9 mouse cellular contexts compared by ENCODE assay signal in genomic region chr17:46728496-46728895, GRCm38 (mm10). TPM values are rescaled to one million over a fixed set of nuclear protein-coding genes. Genes with fewer than 3 reads are reported as not detected.
DNase-seq lines count a peak whose midpoint lies in the region; ATAC-seq and TF ChIP-seq lines count a peak whose summit lies in the region.
"Had no signal": no experiment of that assay in that cellular context is flagged by ENCODE, and none has a peak within 500 bp of the region (broad histone marks: within the 10 kb centered on the region; RNA-seq: fewer than 3 reads in every experiment).

No protein-coding gene starts in this region.

- H3K4me3 ChIP-seq in forebrain, embryonic 14.5 days (ENCODE audit: low read depth, low read length): no peak overlapping the region
- H3K4me3 ChIP-seq in forebrain, postnatal 0 days (ENCODE audit: low read depth, low read length): no peak overlapping the region
- H3K4me3 ChIP-seq in lung, embryonic 14.5 days (ENCODE audit: low read depth, low read length): peak overlapping the region; percentile 25; the same call in 1 of the 2 replicates
- H3K4me3 ChIP-seq in lung, adult 2 months (replicated peaks; ENCODE audit: extremely low read depth, low read depth, low read length): no peak overlapping the region
- peak overlapping the region; percentile 20 for H3K4me3 ChIP-seq in intestine, embryonic 15.5 days (replicated peaks)
- H3K4me3 ChIP-seq in neural tube, embryonic 13.5 days: no peak overlapping the region

- no peak overlapping the region for H3K27ac ChIP-seq in forebrain, embryonic 14.5 days (ENCODE audit: low read depth, low read length)
- H3K27ac ChIP-seq in forebrain, postnatal 0 days (ENCODE audit: low read depth, low read length): no peak overlapping the region
- no peak overlapping the region for H3K27ac ChIP-seq in lung, embryonic 14.5 days (ENCODE audit: low read depth)
- H3K27ac ChIP-seq in intestine, embryonic 15.5 days: no peak overlapping the region
- H3K27ac ChIP-seq in neural tube, embryonic 13.5 days (replicated peaks): no peak overlapping the region

- H3K9ac ChIP-seq in forebrain, embryonic 14.5 days (ENCODE audit: low read length): 0 out of 2 replicates have a peak overlapping the region, but pooled peaks have one; percentile 43
- no peak overlapping the region for H3K9ac ChIP-seq in forebrain, postnatal 0 days
- H3K9ac ChIP-seq in lung, embryonic 14.5 days: no peak overlapping the region
- H3K9ac ChIP-seq in intestine, embryonic 15.5 days: no peak overlapping the region; the same call in 1 of the 2 replicates
- peak overlapping the region; percentile 51; the same call in 1 of the 2 replicates for H3K9ac ChIP-seq in neural tube, embryonic 13.5 days

- peaks cover 7% of the 10 kb centered on the region for H3K36me3 ChIP-seq in forebrain, embryonic 14.5 days (ENCODE audit: control insufficient read depth, insufficient read depth, low read length)
- H3K36me3 ChIP-seq in forebrain, postnatal 0 days (ENCODE audit: insufficient read depth): peaks cover 15% of the 10 kb centered on the region
- peaks cover 17% of the 10 kb centered on the region; the same call in 1 of the 2 replicates for H3K36me3 ChIP-seq in lung, embryonic 14.5 days (ENCODE audit: insufficient read depth)
- H3K36me3 ChIP-seq in intestine, embryonic 15.5 days: peaks cover 8% of the 10 kb centered on the region
- peaks cover 26% of the 10 kb centered on the region for H3K36me3 ChIP-seq in neural tube, embryonic 13.5 days

- H3K27me3 ChIP-seq in forebrain, embryonic 14.5 days (replicated peaks; ENCODE audit: control insufficient read depth, insufficient read depth, low read length): peaks cover 6% of the 10 kb centered on the region; the same call in 1 of the 2 replicates
- H3K27me3 ChIP-seq in forebrain, postnatal 0 days (ENCODE audit: insufficient read depth, low read length): 0 out of 2 replicates have a peak, but pooled peaks cover 3% of the 10 kb centered on the region
- peaks cover 9% of the 10 kb centered on the region; the same call in 1 of the 2 replicates for H3K27me3 ChIP-seq in lung, embryonic 14.5 days (ENCODE audit: insufficient read depth, low read length)
- H3K27me3 ChIP-seq in intestine, embryonic 15.5 days (replicated peaks): peaks cover 6% of the 10 kb centered on the region
- peaks cover 19% of the 10 kb centered on the region for H3K27me3 ChIP-seq in neural tube, embryonic 13.5 days

- DNase-seq in forebrain, embryonic 14.5 days (ENCODE audit: low spot score): no peak
- no peak for DNase-seq in forebrain, postnatal 0 days
- no peak for DNase-seq in lung, embryonic 14.5 days
- no peak for DNase-seq in lung, adult 2 months
- DNase-seq in T-cell, adult 2 months (ENCODE audit: low spot score): no peak
- DNase-seq in adrenal gland, postnatal 4 days (ENCODE audit: low spot score in 2 of 2): no peak
- DNase-seq: layer of hippocampus, adult 9-11 months had no signal

- H3K4me1 ChIP-seq in forebrain, embryonic 14.5 days (ENCODE audit: control insufficient read depth, insufficient read depth, low read length): no peaks in the 10 kb centered on the region
- no peaks in the 10 kb centered on the region for H3K4me1 ChIP-seq in forebrain, postnatal 0 days (ENCODE audit: insufficient read depth)
- no peaks in the 10 kb centered on the region for H3K4me1 ChIP-seq in lung, embryonic 14.5 days (ENCODE audit: insufficient read depth)
- no peaks in the 10 kb centered on the region for H3K4me1 ChIP-seq in lung, adult 2 months (ENCODE audit: control insufficient read depth, insufficient read depth, low read length)
- H3K4me1 ChIP-seq in intestine, embryonic 15.5 days (replicated peaks): 0 out of 2 replicates have a peak, but pooled peaks cover 9% of the 10 kb centered on the region
- no peaks in the 10 kb centered on the region; the same call in 1 of the 2 replicates for H3K4me1 ChIP-seq in neural tube, embryonic 13.5 days (replicated peaks)

- WGBS in forebrain, embryonic 14.5 days: 55% methylated on average over 11 of the region's 11 CpGs
- 58% methylated on average over 11 of the region's 11 CpGs for WGBS in forebrain, postnatal 0 days
- whole genome bisulfite sequencing in lung, embryonic 14.5 days: 39% methylated on average over 11 of the region's 11 CpGs
- WGBS in lung, adult 2 months: 36% methylated on average over 11 of the region's 11 CpGs
- 46% methylated on average over 11 of the region's 11 CpGs for WGBS in intestine, embryonic 15.5 days
- WGBS in neural tube, embryonic 13.5 days: 49% methylated on average over 11 of the region's 11 CpGs

- TF ChIP-seq POLR2A in lung, adult 2 months (IDR thresholded peaks at IDR 0.05; ENCODE audit: borderline replicate concordance, extremely low read depth, low read depth, low read length): no peak

- TF ChIP-seq CTCF in forebrain, postnatal 0 days (IDR thresholded peaks at IDR 0.05; ENCODE audit: low read depth): no peak
- no peak for TF ChIP-seq CTCF in lung, embryonic 14.5 days (IDR thresholded peaks at IDR 0.05; ENCODE audit: low read depth)
- no peak for TF ChIP-seq CTCF in lung, adult 2 months (IDR thresholded peaks at IDR 0.05; ENCODE audit: insufficient read depth, low read length)

- H3K4me2 ChIP-seq in forebrain, embryonic 14.5 days (ENCODE audit: low read length): no peak overlapping the region
- no peak overlapping the region for H3K4me2 ChIP-seq in forebrain, postnatal 0 days (ENCODE audit: low read depth)
- peak overlapping the region; percentile 57 for H3K4me2 ChIP-seq in lung, embryonic 14.5 days
- H3K4me2 ChIP-seq in intestine, embryonic 15.5 days (replicated peaks): peak overlapping the region; percentile 71
- 0 out of 2 replicates have a peak overlapping the region, but pooled peaks have one; percentile 21 for H3K4me2 ChIP-seq in neural tube, embryonic 13.5 days

- no peaks in the 10 kb centered on the region for H3K9me3 ChIP-seq in forebrain, embryonic 14.5 days (replicated peaks; ENCODE audit: control insufficient read depth, low read length)
- H3K9me3 ChIP-seq in forebrain, postnatal 0 days (ENCODE audit: low read length): no peaks in the 10 kb centered on the region
- no peaks in the 10 kb centered on the region for H3K9me3 ChIP-seq in lung, embryonic 14.5 days (ENCODE audit: low read depth, low read length)
- H3K9me3 ChIP-seq in intestine, embryonic 15.5 days: no peaks in the 10 kb centered on the region
- no peaks in the 10 kb centered on the region for H3K9me3 ChIP-seq in neural tube, embryonic 13.5 days

- ATAC-seq in forebrain, embryonic 14.5 days: no peak
- no peak for ATAC-seq in forebrain, postnatal 0 days
- ATAC-seq in lung, embryonic 14.5 days (ENCODE audit: insufficient read depth): no peak
- peak; percentile 16; the same call in 1 of the 2 replicates for ATAC-seq in intestine, embryonic 15.5 days
- ATAC-seq in neural tube, embryonic 13.5 days (ENCODE audit: low read depth): no peak

RNA-seq across cellular contexts. Expression of gene Gnmt, which starts 0.5 kb away (rescaled TPM):
- 0.58 and 0.79 TPM in 2 replicates for polyA plus RNA-seq in forebrain, embryonic 14.5 days (2014; fragmentation: Nextera tagmentation; extraction: Ambion mirVana)
- total RNA-seq in forebrain, postnatal 0 days (2014; rRNA removed): not detected in 2 replicates
- 1.4 and 2.1 TPM in 2 replicates for polyA plus RNA-seq in forebrain, postnatal 0 days (2015; fragmentation: Nextera tagmentation; extraction: Ambion mirVana)
- 0.77 and 1.5 TPM in 2 replicates for polyA plus RNA-seq in lung, embryonic 14.5 days (2014; fragmentation: Nextera tagmentation; extraction: Ambion mirVana)
- polyA plus RNA-seq in lung, adult 2 months (2012; rRNA removed): 13.4 and 14.1 TPM in 2 replicates
- 3.2 and 9.0 TPM in 2 replicates for polyA plus RNA-seq in intestine, embryonic 15.5 days (2015; fragmentation: Nextera tagmentation; extraction: Ambion mirVana)
- polyA plus RNA-seq in neural tube, embryonic 13.5 days (2015; fragmentation: Nextera tagmentation; extraction: Ambion mirVana): 1.1 and 1.8 TPM in 2 replicates
- 10 to 100 TPM in 1 of 2 experiments, 1 to 10 TPM in 1; 1.8 to 15.4 TPM for total RNA-seq in adrenal gland, postnatal 4 days (2021)

RNA-seq across cellular contexts. Expression of gene Pex6, which starts 17.2 kb away (rescaled TPM):
- 16.9 and 17.6 TPM in 2 replicates for polyA plus RNA-seq in forebrain, embryonic 14.5 days (2014; fragmentation: Nextera tagmentation; extraction: Ambion mirVana)
- 36.5 and 37.9 TPM in 2 replicates for total RNA-seq in forebrain, postnatal 0 days (2014; rRNA removed)
- 19.6 TPM in 2 replicates for polyA plus RNA-seq in forebrain, postnatal 0 days (2015; fragmentation: Nextera tagmentation; extraction: Ambion mirVana)
- 23.0 and 25.7 TPM in 2 replicates for polyA plus RNA-seq in lung, embryonic 14.5 days (2014; fragmentation: Nextera tagmentation; extraction: Ambion mirVana)
- 60.6 and 80.4 TPM in 2 replicates for polyA plus RNA-seq in lung, adult 2 months (2012; rRNA removed)
- polyA plus RNA-seq in intestine, embryonic 15.5 days (2015; fragmentation: Nextera tagmentation; extraction: Ambion mirVana): 22.6 and 24.8 TPM in 2 replicates
- polyA plus RNA-seq in neural tube, embryonic 13.5 days (2015; fragmentation: Nextera tagmentation; extraction: Ambion mirVana): 23.2 and 24.8 TPM in 2 replicates
- total RNA-seq in adrenal gland, postnatal 4 days (2021): 10 to 100 TPM; 49.1 to 49.4 TPM

RNA-seq across cellular contexts. Expression of gene Cnpy3, which starts 23.5 kb away (rescaled TPM):
- polyA plus RNA-seq in forebrain, embryonic 14.5 days (2014; fragmentation: Nextera tagmentation; extraction: Ambion mirVana): 54.1 and 57.5 TPM in 2 replicates
- total RNA-seq in forebrain, postnatal 0 days (2014; rRNA removed): 69.0 and 77.2 TPM in 2 replicates
- polyA plus RNA-seq in forebrain, postnatal 0 days (2015; fragmentation: Nextera tagmentation; extraction: Ambion mirVana): 68.2 and 69.5 TPM in 2 replicates
- polyA plus RNA-seq in lung, embryonic 14.5 days (2014; fragmentation: Nextera tagmentation; extraction: Ambion mirVana): 77.4 and 79.3 TPM in 2 replicates
- 54.9 and 59.7 TPM in 2 replicates for polyA plus RNA-seq in lung, adult 2 months (2012; rRNA removed)
- 73.9 and 74.9 TPM in 2 replicates for polyA plus RNA-seq in intestine, embryonic 15.5 days (2015; fragmentation: Nextera tagmentation; extraction: Ambion mirVana)
- polyA plus RNA-seq in neural tube, embryonic 13.5 days (2015; fragmentation: Nextera tagmentation; extraction: Ambion mirVana): 60.9 and 63.4 TPM in 2 replicates
- total RNA-seq in adrenal gland, postnatal 4 days (2021): 10 to 100 TPM; 61.5 to 63.3 TPM

RNA-seq across cellular contexts. Expression of gene Ppp2r5d, which starts 23.6 kb away (rescaled TPM):
- polyA plus RNA-seq in forebrain, embryonic 14.5 days (2014; fragmentation: Nextera tagmentation; extraction: Ambion mirVana): 73.9 and 78.0 TPM in 2 replicates
- 90.5 and 103 TPM in 2 replicates for total RNA-seq in forebrain, postnatal 0 days (2014; rRNA removed)
- polyA plus RNA-seq in forebrain, postnatal 0 days (2015; fragmentation: Nextera tagmentation; extraction: Ambion mirVana): 85.5 and 93.5 TPM in 2 replicates
- 97.6 and 104 TPM in 2 replicates for polyA plus RNA-seq in lung, embryonic 14.5 days (2014; fragmentation: Nextera tagmentation; extraction: Ambion mirVana)
- 44.4 and 53.8 TPM in 2 replicates for polyA plus RNA-seq in lung, adult 2 months (2012; rRNA removed)
- 71.8 and 79.9 TPM in 2 replicates for polyA plus RNA-seq in intestine, embryonic 15.5 days (2015; fragmentation: Nextera tagmentation; extraction: Ambion mirVana)
- 78.7 and 81.6 TPM in 2 replicates for polyA plus RNA-seq in neural tube, embryonic 13.5 days (2015; fragmentation: Nextera tagmentation; extraction: Ambion mirVana)
- total RNA-seq in adrenal gland, postnatal 4 days (2021): 10 to 100 TPM; 57.7 to 60.1 TPM

RNA-seq across cellular contexts. Expression of gene Ptcra, which starts 35.0 kb away (rescaled TPM):
- 0.22 TPM in 1 of 2 replicates, not detected in the other for polyA plus RNA-seq in forebrain, embryonic 14.5 days (2014; fragmentation: Nextera tagmentation; extraction: Ambion mirVana)
- not detected in 2 replicates for total RNA-seq in forebrain, postnatal 0 days (2014; rRNA removed)
- polyA plus RNA-seq in forebrain, postnatal 0 days (2015; fragmentation: Nextera tagmentation; extraction: Ambion mirVana): 0.23 TPM in 1 of 2 replicates, not detected in the other
- polyA plus RNA-seq in lung, embryonic 14.5 days (2014; fragmentation: Nextera tagmentation; extraction: Ambion mirVana): 0.24 and 0.37 TPM in 2 replicates
- not detected in 2 replicates for polyA plus RNA-seq in lung, adult 2 months (2012; rRNA removed)
- polyA plus RNA-seq in intestine, embryonic 15.5 days (2015; fragmentation: Nextera tagmentation; extraction: Ambion mirVana): 0.40 and 0.56 TPM in 2 replicates
- 0.39 TPM in 1 of 2 replicates, not detected in the other for polyA plus RNA-seq in neural tube, embryonic 13.5 days (2015; fragmentation: Nextera tagmentation; extraction: Ambion mirVana)
- total RNA-seq in adrenal gland, postnatal 4 days (2021): under 1 TPM in 1 of 2 experiments, not detected in 1; 0.22 TPM

Comparison
In these comparisons a context has a peak if more than half of its experiments do, and no peak if none do; other contexts are left out.
1. H3K4me3 ChIP-seq: peak in lung, embryonic 14.5 days (single experiment) and intestine, embryonic 15.5 days (single experiment); none in forebrain, embryonic 14.5 days (single experiment), forebrain, postnatal 0 days (single experiment), lung, adult 2 months (single experiment) and neural tube, embryonic 13.5 days (single experiment).
2. H3K9ac ChIP-seq: peak in forebrain, embryonic 14.5 days (single experiment) and neural tube, embryonic 13.5 days (single experiment); none in forebrain, postnatal 0 days (single experiment), lung, embryonic 14.5 days (single experiment) and intestine, embryonic 15.5 days (single experiment).
3. H3K4me2 ChIP-seq: peak in lung, embryonic 14.5 days (single experiment), intestine, embryonic 15.5 days (single experiment) and neural tube, embryonic 13.5 days (single experiment); none in forebrain, embryonic 14.5 days (single experiment) and forebrain, postnatal 0 days (single experiment).